Mouse (Mus musculus) forebrain, embryonic 11.5 days (tissue): ENCODE data around the gene Ube2d3. TPM values are rescaled to one million over a fixed set of nuclear protein-coding genes. Genes with fewer than 3 reads are reported as not detected.

Experiments
- ATAC-seq: fragments of 200-750 bp; cut with Nextera tagmentation; replicated peaks from 2 replicates; pipeline ENCODE4 v1.8.0; 2017; ENCODE audit warnings: moderate TSS enrichment; ENCODE audit not compliant: low FRiP score
- DNase-seq: peaks from one replicate; pipeline ENCODE4 v3.0.0-alpha.2; 2017; ENCODE audit warnings: low spot score
- H3K27ac ChIP-seq: fragments of 300-500 bp; sonication (generic); 2 replicates; pipeline ENCODE4 v1.5.1; 2014; ENCODE audit warnings: low read depth, low read length
- H3K27me3 ChIP-seq: fragments of 300-500 bp; sonication (generic); 2 replicates; pipeline ENCODE4 v1.6.1; 2014; ENCODE audit warnings: mild to moderate bottlenecking, low read length, mixed read lengths; ENCODE audit not compliant: control insufficient read depth, insufficient read depth
- H3K36me3 ChIP-seq: fragments of 300-500 bp; sonication (generic); 2 replicates; pipeline ENCODE4 v1.6.1; 2014; ENCODE audit warnings: mild to moderate bottlenecking, low read length, moderate library complexity, mixed read lengths; ENCODE audit not compliant: control insufficient read depth, insufficient read depth
- H3K4me1 ChIP-seq: fragments of 300-500 bp; sonication (generic); replicated peaks from 2 replicates; pipeline ENCODE4 v1.6.1; 2014; ENCODE audit warnings: low read length, mixed read lengths; ENCODE audit not compliant: control insufficient read depth, insufficient read depth
- H3K4me2 ChIP-seq: fragments of 300-500 bp; sonication (generic); 2 replicates; pipeline ENCODE4 v1.6.1; 2014; ENCODE audit warnings: low read depth, mild to moderate bottlenecking, low read length, moderate library complexity, mixed read lengths; ENCODE audit not compliant: severe bottlenecking
- H3K4me3 ChIP-seq: fragments of 300-500 bp; sonication (generic); 2 replicates; pipeline ENCODE4 v1.5.1; 2014; ENCODE audit warnings: low read depth, low read length
- H3K9ac ChIP-seq: fragments of 300-500 bp; sonication (generic); 2 replicates; pipeline ENCODE4 v1.6.1; 2014; ENCODE audit warnings: low read length
- H3K9me3 ChIP-seq: fragments of 300-500 bp; sonication (generic); 2 replicates; pipeline ENCODE4 v1.6.1; 2016; ENCODE audit warnings: low read length, mixed read lengths; ENCODE audit not compliant: control insufficient read depth
- WGBS: fragments of 180-500 bp; shearing (Covaris S2); extraction: QIAGEN DNeasy Blood & Tissue Kit; methylation state at CpG from one replicate; pipeline ENCODE4 v1.1.7; 2014; 5-methylcytosine and 5-hydroxymethylcytosine counted together
- polyA plus RNA-seq: library from polyadenylated mRNA; unstranded; fragments of >200 nt; fragmentation: Nextera tagmentation; extraction: Ambion mirVana; gene quantifications from 2 replicates; pipeline ENCODE4 v1.2.1, GENCODE M21; 2014

The Ube2d3 gene
- 621 and 646 TPM in 2 replicates for polyA plus RNA-seq

GRCm38 (mm10) chr3:135437758-135438495 is at the start of gene Ube2d3:
Gene Ube2d3, plus strand, starts transcription at chr3:135438149.
- Histone ChIP-seq H3K27ac (peak within 1 kb of the TSS; percentile 99), H3K4me3 (peak within 1 kb of the TSS; percentile 94), H3K4me1 (peaks cover 8% of the 10 kb centered on the region), H3K27me3 (no peaks in the 10 kb centered on the region), H3K36me3 (no peaks in the 10 kb centered on the region), H3K9me3 (no peaks in the 10 kb centered on the region), H3K4me2 (peak within 1 kb of the TSS; percentile 50), H3K9ac (peak within 1 kb of the TSS; percentile 98)
- DNase-seq: peak; percentile 100
- WGBS: 0% methylated on average over 49 of the region's 56 CpGs
- ATAC-seq: peak; percentile 94

- DNase-seq (no peak), ATAC-seq (no peak)
- H3K9ac ChIP-seq: no peak overlapping the region
- no peak overlapping the region for H3K27ac ChIP-seq
- H3K27me3 ChIP-seq: no peaks in the 10 kb centered on the region
- H3K4me2 ChIP-seq: no peak overlapping the region
- H3K4me3 ChIP-seq: no peak overlapping the region
- no peaks in the 10 kb centered on the region for H3K9me3 ChIP-seq
- H3K4me1 ChIP-seq: no peaks in the 10 kb centered on the region
- 87% methylated on average over 6 of the region's 6 CpGs for WGBS
- H3K36me3 ChIP-seq: no peaks in the 10 kb centered on the region
These were observed 44.8 kb upstream of the Ube2d3 start for GRCm38 (mm10) chr3:135393186-135393585.

GRCm38 (mm10) chr3:135395085-135395484 is 42.9 kb upstream of the Ube2d3 start:
- 85% methylated on average over 5 of the region's 5 CpGs for WGBS
- no peaks in the 10 kb centered on the region for H3K9me3 ChIP-seq
- no peak overlapping the region for H3K4me2 ChIP-seq
- H3K27me3 ChIP-seq: no peaks in the 10 kb centered on the region
- no peak overlapping the region for H3K4me3 ChIP-seq
- H3K9ac ChIP-seq: no peak overlapping the region
- DNase-seq: no peak
- no peaks in the 10 kb centered on the region for H3K4me1 ChIP-seq
- no peak overlapping the region for H3K27ac ChIP-seq
- no peak for ATAC-seq
- no peaks in the 10 kb centered on the region for H3K36me3 ChIP-seq

- Histone ChIP-seq H3K27me3 (no peaks in the 10 kb centered on the region), H3K9me3 (no peaks in the 10 kb centered on the region), H3K36me3 (no peaks in the 10 kb centered on the region), H3K9ac (no peak overlapping the region), H3K4me3 (no peak overlapping the region), H3K4me1 (no peaks in the 10 kb centered on the region), H3K4me2 (no peak overlapping the region), H3K27ac (no peak overlapping the region)
- DNase-seq (no peak), ATAC-seq (no peak)
- WGBS: 73% methylated on average over 6 of the region's 6 CpGs
These were observed 41.9 kb upstream of the Ube2d3 start for GRCm38 (mm10) chr3:135396081-135396480.

- no peak for ATAC-seq
- no peak overlapping the region for H3K9ac ChIP-seq
- H3K4me3 ChIP-seq: no peak overlapping the region
- H3K27me3 ChIP-seq: no peaks in the 10 kb centered on the region
- H3K4me2 ChIP-seq: no peak overlapping the region
- H3K4me1 ChIP-seq: no peaks in the 10 kb centered on the region
- H3K27ac ChIP-seq: no peak overlapping the region
- DNase-seq: no peak
- no peaks in the 10 kb centered on the region for H3K36me3 ChIP-seq
- H3K9me3 ChIP-seq: no peaks in the 10 kb centered on the region
These were observed 40.8 kb upstream of the Ube2d3 start for GRCm38 (mm10) chr3:135397112-135397511.

GRCm38 (mm10) chr3:135402201-135402658 is 35.7 kb upstream of the Ube2d3 start:
- peak; percentile 87 for DNase-seq
- H3K27ac ChIP-seq: no peak overlapping the region
- 19% methylated on average over 10 of the region's 10 CpGs for WGBS
- H3K9ac ChIP-seq: no peak overlapping the region
- no peaks in the 10 kb centered on the region; the same call in 1 of the 2 replicates for H3K36me3 ChIP-seq
- peak; percentile 85 for ATAC-seq
- no peak overlapping the region for H3K4me2 ChIP-seq
- no peak overlapping the region for H3K4me3 ChIP-seq
- H3K4me1 ChIP-seq: no peaks in the 10 kb centered on the region
- H3K9me3 ChIP-seq: no peaks in the 10 kb centered on the region
- H3K27me3 ChIP-seq: no peaks in the 10 kb centered on the region

GRCm38 (mm10) chr3:135403211-135403610 is 34.7 kb upstream of the Ube2d3 start:
- Histone ChIP-seq H3K4me3 (no peak overlapping the region), H3K9me3 (no peaks in the 10 kb centered on the region), H3K36me3 (no peaks in the 10 kb centered on the region; the same call in 1 of the 2 replicates), H3K9ac (no peak overlapping the region), H3K4me2 (no peak overlapping the region), H3K4me1 (no peaks in the 10 kb centered on the region), H3K27me3 (no peaks in the 10 kb centered on the region), H3K27ac (no peak overlapping the region)
- DNase-seq (no peak), ATAC-seq (no peak)
- 92% methylated on average over 9 of the region's 9 CpGs for WGBS

GRCm38 (mm10) chr3:135403856-135404255 is 34.1 kb upstream of the Ube2d3 start:
- H3K9me3 ChIP-seq: no peaks in the 10 kb centered on the region
- H3K4me1 ChIP-seq: no peaks in the 10 kb centered on the region
- no peak for DNase-seq
- H3K36me3 ChIP-seq: no peaks in the 10 kb centered on the region; the same call in 1 of the 2 replicates
- WGBS: 78% methylated on average over 5 of the region's 5 CpGs
- no peak for ATAC-seq
- H3K9ac ChIP-seq: no peak overlapping the region
- H3K27me3 ChIP-seq: no peaks in the 10 kb centered on the region
- no peak overlapping the region for H3K4me2 ChIP-seq
- no peak overlapping the region for H3K27ac ChIP-seq
- no peak overlapping the region for H3K4me3 ChIP-seq

GRCm38 (mm10) chr3:135404599-135404998 is 33.4 kb upstream of the Ube2d3 start:
- WGBS: 75% methylated on average over 4 of the region's 4 CpGs
- H3K4me1 ChIP-seq: no peaks in the 10 kb centered on the region
- H3K27me3 ChIP-seq: no peaks in the 10 kb centered on the region
- ATAC-seq: no peak
- no peak overlapping the region for H3K27ac ChIP-seq
- H3K9ac ChIP-seq: no peak overlapping the region
- no peak for DNase-seq
- peaks cover 3% of the 10 kb centered on the region; the same call in 1 of the 2 replicates for H3K36me3 ChIP-seq
- H3K9me3 ChIP-seq: no peaks in the 10 kb centered on the region
- H3K4me2 ChIP-seq: no peak overlapping the region
- no peak overlapping the region for H3K4me3 ChIP-seq
